ENCODE assay signal across 24 mouse cellular contexts in the genomic region with DNA sequence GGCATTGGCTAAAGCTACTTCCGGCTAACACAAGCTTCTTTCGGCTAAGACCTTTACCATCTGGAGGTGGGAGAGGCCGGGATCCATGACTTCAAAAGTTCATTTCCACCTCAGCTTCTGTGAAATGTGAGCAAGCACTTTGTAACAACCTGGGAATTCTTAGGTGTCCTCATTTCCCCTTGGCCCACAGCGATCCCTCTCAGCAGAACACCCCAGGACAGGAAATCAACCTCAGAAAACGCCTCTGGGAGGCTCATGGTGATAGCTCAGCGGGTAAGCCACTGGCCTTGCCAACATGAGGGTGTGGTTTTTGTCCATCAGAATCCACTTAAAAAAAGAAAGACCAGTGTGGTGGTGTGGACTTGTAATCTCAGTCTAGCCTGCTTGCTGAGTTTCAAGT.
"Had no signal": no experiment of that assay in that cellular context is flagged by ENCODE, and none has a peak within 500 bp of the region (broad histone marks: within the 10 kb centered on the region; RNA-seq: fewer than 3 reads in every experiment).

No protein-coding gene starts in this region.

- DNase-seq: gastrocnemius, postnatal 14 days; heart, adult 2 months; heart, postnatal 10 days; heart, postnatal 4 days; kidney, adult 11 months; kidney, adult 2 months; kidney, adult 9 months; kidney, postnatal 14 days; kidney, postnatal 36 days; liver; liver, embryonic 13.5 days had no signal

- H3K27ac ChIP-seq: heart, adult 2 months; heart, embryonic 10.5 days; hindbrain, embryonic 10.5 days; hindbrain, embryonic 12.5 days; hindbrain, embryonic 14.5 days; kidney, embryonic 15.5 days; kidney, postnatal 0 days; left cerebral cortex, adult 2 months; limb, embryonic 10.5 days; limb, embryonic 12.5 days; liver, embryonic 13.5 days; liver, embryonic 15.5 days had no signal

- H3K4me3 ChIP-seq: heart, adult 2 months; heart, embryonic 10.5 days; heart, embryonic 12.5 days; hindbrain, embryonic 10.5 days; hindbrain, embryonic 12.5 days; kidney, embryonic 15.5 days; left cerebral cortex, adult 2 months; limb, embryonic 10.5 days; limb, embryonic 12.5 days; liver, embryonic 13.5 days; liver, embryonic 15.5 days had no signal

- ATAC-seq: hindbrain, embryonic 16.5 days; intestine, embryonic 16.5 days had no signal
